Mouse (Mus musculus): Measurements from ENCODE around the gene Rfk. TPM values are rescaled to one million over a fixed set of nuclear protein-coding genes. Genes with fewer than 3 reads are reported as not detected.

Rfk gene
- 39.3 and 54.8 TPM in 2 replicates for polyA plus RNA-seq (2012; rRNA removed; ENCODE audit: low replicate concordance)

DNA sequence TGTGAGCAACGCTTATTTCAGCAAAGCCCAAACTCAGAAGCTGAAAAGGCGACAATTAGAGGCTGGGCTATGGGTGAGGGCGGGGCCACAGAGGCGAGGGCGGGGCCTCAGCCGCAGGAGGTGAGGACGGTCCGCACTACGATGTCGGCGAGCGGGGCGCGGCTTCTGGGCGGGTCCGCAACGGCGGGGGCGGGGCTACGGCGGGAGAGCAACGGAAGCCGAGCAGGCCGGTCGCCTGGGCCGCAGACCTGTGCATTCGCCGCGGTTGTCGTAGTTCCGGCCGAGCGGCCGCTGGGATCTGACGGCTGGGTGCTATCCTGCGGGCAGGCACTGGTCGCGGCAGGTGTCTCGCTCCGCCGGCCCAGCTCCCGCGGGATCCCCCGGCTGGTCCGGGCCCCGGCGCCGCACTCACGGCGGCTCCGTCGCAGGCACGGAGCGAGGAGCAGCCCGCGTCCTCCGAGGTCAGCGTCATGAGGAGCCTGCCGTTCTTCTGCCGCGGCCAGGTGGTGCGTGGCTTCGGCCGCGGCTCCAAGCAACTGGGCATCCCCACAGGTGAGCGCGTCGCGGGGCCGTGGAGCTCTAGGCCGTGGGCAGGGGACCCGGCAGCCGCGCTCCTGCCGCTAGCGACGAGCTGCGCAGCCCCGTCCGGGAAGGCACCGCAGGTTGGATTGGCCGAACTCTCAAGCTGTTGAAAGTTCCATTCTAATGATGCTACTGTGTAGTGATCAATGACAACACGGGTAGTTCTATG, at the start of gene Rfk:
Rfk (plus strand) TSS at position 203 of the 751 bp plus-strand sequence.

DNA sequence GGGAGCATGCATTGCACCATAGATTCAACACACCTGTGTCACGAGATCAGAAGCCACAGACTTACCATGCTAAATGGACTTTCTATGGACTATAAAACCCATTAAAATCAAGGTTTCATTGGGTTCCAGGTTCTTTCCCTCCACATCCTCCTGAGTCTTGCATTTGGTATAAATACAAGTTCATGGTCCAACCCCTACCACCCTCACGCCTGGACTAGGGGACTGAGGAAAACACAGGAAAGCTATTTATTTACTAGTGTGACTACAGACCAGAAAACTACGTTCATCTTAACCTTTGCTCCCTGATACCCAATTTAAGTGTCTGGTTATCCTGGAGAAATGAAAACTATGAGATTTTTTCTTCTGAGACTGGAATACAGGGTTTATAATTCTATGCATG, 21.1 kb upstream of the Rfk start, which contains the start of gene Gcnt1:
Gcnt1 (minus strand) TSS at position 144 of the 400 bp plus-strand sequence.

Other genes with a start within 250 kb of the Rfk start
- gene Gcnt1, start 21.2 kb upstream of the Rfk start, polyA plus RNA-seq (2012; rRNA removed; ENCODE audit: low replicate concordance), result 2.1 and 9.2 TPM in 2 replicates